In genomic region chr11:94211124-94211603, GRCm38 (mm10) we compare ENCODE assay signal across 8 mouse cellular contexts. TPM values are rescaled to one million over a fixed set of nuclear protein-coding genes. Genes with fewer than 3 reads are reported as not detected.
DNase-seq lines count a peak whose midpoint lies in the region; ATAC-seq and TF ChIP-seq lines count a peak whose summit lies in the region.

Gene Tob1 (plus strand): TSS chr11:94211454.

- no peaks in the 10 kb centered on the region for H3K9me3 ChIP-seq in CH12.LX (replicated peaks; ENCODE audit: low read length)
- no peaks in the 10 kb centered on the region for H3K9me3 ChIP-seq in forebrain, embryonic 12.5 days
- no peaks in the 10 kb centered on the region for H3K9me3 ChIP-seq in heart, postnatal 0 days (replicated peaks; ENCODE audit: control insufficient read depth, low read length)
- no peaks in the 10 kb centered on the region for H3K9me3 ChIP-seq in liver, embryonic 16.5 days (replicated peaks; ENCODE audit: control insufficient read depth, low read length)
- no peaks in the 10 kb centered on the region for H3K9me3 ChIP-seq in neural tube, embryonic 13.5 days

- TF ChIP-seq POLR2A in CH12.LX (IDR thresholded peaks at IDR 0.05; ENCODE audit: low read depth, low read length) = peak; percentile 100
- TF ChIP-seq POLR2A in testis, adult 2 months (IDR thresholded peaks at IDR 0.05; ENCODE audit: control insufficient read depth, low read depth, low read length) = peak; percentile 100

- WGBS in forebrain, embryonic 12.5 days = under 1% methylated on average over 49 of the region's 55 CpGs
- 0% methylated on average over 34 of the region's 55 CpGs for WGBS in heart, postnatal 0 days
- WGBS in liver, embryonic 16.5 days (ENCODE audit: insufficient replicate concordance) = 0% methylated on average over 34 of the region's 55 CpGs
- under 1% methylated on average over 36 of the region's 55 CpGs for WGBS in neural tube, embryonic 13.5 days

- DNase-seq in CH12.LX (ENCODE audit: extremely low read depth) = peak; percentile 100
- DNase-seq in c-Kit-positive CD71-positive TER-119-negative erythroid progenitor cells, embryonic 14.5 days (ENCODE audit: low read depth) = peak; percentile 100
- DNase-seq in heart, postnatal 0 days (ENCODE audit: low spot score) = peak; percentile 100
- peak; percentile 97 to 98 for DNase-seq in kidney, postnatal 4 days

- peaks cover 29% of the 10 kb centered on the region for H3K79me2 ChIP-seq in CH12.LX (replicated peaks; ENCODE audit: control insufficient read depth, extremely low read depth, insufficient read depth, poor library complexity, severe bottlenecking)

- H3K36me3 ChIP-seq in CH12.LX (replicated peaks in 1 of 2; ENCODE audit: control insufficient read depth in 1 of 2, insufficient read depth in 1 of 2, low read length in 1 of 2) = peaks cover 12 to 15% of the 10 kb centered on the region in 2 experiments
- peaks cover 16% of the 10 kb centered on the region for H3K36me3 ChIP-seq in forebrain, embryonic 12.5 days (replicated peaks)
- H3K36me3 ChIP-seq in heart, postnatal 0 days (replicated peaks; ENCODE audit: control insufficient read depth, insufficient read depth, low read length) = peaks cover 16% of the 10 kb centered on the region
- H3K36me3 ChIP-seq in liver, embryonic 16.5 days (ENCODE audit: control insufficient read depth, insufficient read depth) = peaks cover 11% of the 10 kb centered on the region
- H3K36me3 ChIP-seq in neural tube, embryonic 13.5 days = peaks cover 14% of the 10 kb centered on the region
- peaks cover 2% of the 10 kb centered on the region; the same call in 1 of the 2 replicates for H3K36me3 ChIP-seq in testis, adult 2 months (ENCODE audit: control insufficient read depth, insufficient read depth, low read length)

- H3K4me2 ChIP-seq in CH12.LX (ENCODE audit: insufficient read depth, low read depth, poor library complexity, severe bottlenecking) = peak within 1 kb of the TSS; percentile 85
- H3K4me2 ChIP-seq in forebrain, embryonic 12.5 days = peak within 1 kb of the TSS; percentile 95
- peak within 1 kb of the TSS; percentile 100 for H3K4me2 ChIP-seq in heart, postnatal 0 days (ENCODE audit: low read depth, low read length)
- H3K4me2 ChIP-seq in liver, embryonic 16.5 days (ENCODE audit: low read depth, low read length) = peak within 1 kb of the TSS; percentile 100
- peak within 1 kb of the TSS; percentile 98 for H3K4me2 ChIP-seq in neural tube, embryonic 13.5 days

- TF ChIP-seq EP300 in CH12.LX (IDR thresholded peaks at IDR 0.05; ENCODE audit: low read length) = no peak
- peak; percentile 80 for TF ChIP-seq EP300 in heart, postnatal 0 days (IDR thresholded peaks at IDR 0.05; ENCODE audit: low read depth)

- no peak; the same call in 1 of the 2 replicates for TF ChIP-seq RAD21 in CH12.LX (IDR thresholded peaks at IDR 0.05; ENCODE audit: low read depth, low read length)

- peaks cover 4 to 14% of the 10 kb centered on the region in 2 experiments; a peak in 3 of 4 replicates for H3K4me1 ChIP-seq in CH12.LX (ENCODE audit: control insufficient read depth in 1 of 2, insufficient read depth in 2 of 2)
- H3K4me1 ChIP-seq in forebrain, embryonic 12.5 days = peaks cover 36% of the 10 kb centered on the region
- H3K4me1 ChIP-seq in heart, postnatal 0 days (ENCODE audit: control insufficient read depth, insufficient read depth) = no peaks in the 10 kb centered on the region
- peaks cover 8% of the 10 kb centered on the region for H3K4me1 ChIP-seq in liver, embryonic 16.5 days (ENCODE audit: control insufficient read depth, low read depth, low read length)
- H3K4me1 ChIP-seq in neural tube, embryonic 13.5 days (replicated peaks) = peaks cover 29% of the 10 kb centered on the region
- peaks cover 8% of the 10 kb centered on the region for H3K4me1 ChIP-seq in testis, adult 2 months (ENCODE audit: control insufficient read depth, insufficient read depth, low read length)

- peak within 1 kb of the TSS; percentile 98 for H3K9ac ChIP-seq in CH12.LX (ENCODE audit: insufficient read depth, low read depth)
- H3K9ac ChIP-seq in forebrain, embryonic 12.5 days = peak within 1 kb of the TSS; percentile 98
- H3K9ac ChIP-seq in heart, postnatal 0 days (replicated peaks; ENCODE audit: low read depth, low read length) = peak within 1 kb of the TSS; percentile 100
- peak within 1 kb of the TSS; percentile 97 for H3K9ac ChIP-seq in liver, embryonic 16.5 days (ENCODE audit: low read depth, low read length)
- peak within 1 kb of the TSS; percentile 99 for H3K9ac ChIP-seq in neural tube, embryonic 13.5 days

- peak within 1 kb of the TSS; percentile 65 for H3K27ac ChIP-seq in CH12.LX (ENCODE audit: insufficient read depth, low read depth)
- H3K27ac ChIP-seq in forebrain, embryonic 12.5 days = peak within 1 kb of the TSS; percentile 98
- H3K27ac ChIP-seq in heart, postnatal 0 days (ENCODE audit: low read depth) = peak within 1 kb of the TSS; percentile 99
- peak within 1 kb of the TSS; percentile 95 for H3K27ac ChIP-seq in liver, embryonic 16.5 days (ENCODE audit: low read length)
- peak within 1 kb of the TSS; percentile 99 for H3K27ac ChIP-seq in neural tube, embryonic 13.5 days (replicated peaks)
- H3K27ac ChIP-seq in testis, adult 2 months (ENCODE audit: control insufficient read depth, insufficient read depth, low read depth, low read length) = peak within 1 kb of the TSS; percentile 99

- peak in 1 of 2 experiments; percentile 49; a peak in 2 of 4 replicates for TF ChIP-seq CTCF in CH12.LX (conservative IDR thresholded peaks at IDR 0.05 in 1 of 2, IDR thresholded peaks at IDR 0.05 in 1 of 2; ENCODE audit: low read depth in 2 of 2, low read length in 2 of 2)
- 0 out of 2 replicates have a peak, but pooled peaks have one; percentile 13 for TF ChIP-seq CTCF in heart, postnatal 0 days (IDR thresholded peaks at IDR 0.05; ENCODE audit: low read depth)
- no peak for TF ChIP-seq CTCF in testis, adult 2 months (IDR thresholded peaks at IDR 0.05; ENCODE audit: control insufficient read depth, insufficient read depth, insufficient replicate concordance, low read depth, low read length)

- H3K27me3 ChIP-seq in CH12.LX (replicated peaks) = peaks cover 5% of the 10 kb centered on the region
- H3K27me3 ChIP-seq in forebrain, embryonic 12.5 days = no peaks in the 10 kb centered on the region
- H3K27me3 ChIP-seq in heart, postnatal 0 days (ENCODE audit: control insufficient read depth, insufficient read depth, low read length) = no peaks in the 10 kb centered on the region
- no peaks in the 10 kb centered on the region for H3K27me3 ChIP-seq in liver, embryonic 16.5 days (ENCODE audit: control insufficient read depth, insufficient read depth, low read depth, low read length)
- H3K27me3 ChIP-seq in neural tube, embryonic 13.5 days = no peaks in the 10 kb centered on the region
- H3K27me3 ChIP-seq in testis, adult 2 months (ENCODE audit: control insufficient read depth, insufficient read depth, low read length) = no peaks in the 10 kb centered on the region

- H3K4me3 ChIP-seq in CH12.LX (replicated peaks in 1 of 3; ENCODE audit: low read depth in 2 of 3, low read length in 2 of 3, poor library complexity in 1 of 3) = peak within 1 kb of the TSS; percentile 70 to 83 (median 79)
- peak within 1 kb of the TSS; percentile 99 for H3K4me3 ChIP-seq in forebrain, embryonic 12.5 days (replicated peaks)
- peak within 1 kb of the TSS; percentile 99 for H3K4me3 ChIP-seq in heart, postnatal 0 days (ENCODE audit: low read depth, low read length)
- peak within 1 kb of the TSS; percentile 98 for H3K4me3 ChIP-seq in liver, embryonic 16.5 days (ENCODE audit: low read depth, low read length)
- peak within 1 kb of the TSS; percentile 85 for H3K4me3 ChIP-seq in neural tube, embryonic 13.5 days
- H3K4me3 ChIP-seq in testis, adult 2 months (ENCODE audit: control insufficient read depth, low read depth, low read length) = peak within 1 kb of the TSS; percentile 97

- in situ Hi-C loops in CH12.LX (cut with MboI; ENCODE audit: low pct_ligation_motif_present, low pct_unique_long_range_greater_than_20kb, low sequenced_read_pairs) = no loop called here

- ATAC-seq in forebrain, embryonic 12.5 days (ENCODE audit: low FRiP score) = peak; percentile 98
- ATAC-seq in heart, postnatal 0 days (ENCODE audit: insufficient read depth, low read depth) = peak; percentile 92
- peak; percentile 93 for ATAC-seq in liver, embryonic 16.5 days (ENCODE audit: low read depth)
- peak; percentile 96 for ATAC-seq in neural tube, embryonic 13.5 days (ENCODE audit: low read depth)

- dilution Hi-C loops in CH12.LX (cut with MboI; ENCODE audit: extremely low pct_ligation_motif_present, extremely low pct_unique_long_range_greater_than_20kb, low sequenced_read_pairs) = no loop called here

TF ChIP-seq in CH12.LX, 34 proteins besides CTCF, POLR2A, EP300 and RAD21 (continues in another document):
- TF ChIP-seq SMC3 (IDR thresholded peaks at IDR 0.05; ENCODE audit: low read depth, low read length) = peak; percentile 9
- no peak for TF ChIP-seq CHD1 (IDR thresholded peaks at IDR 0.05; ENCODE audit: low read depth, low read length)
- TF ChIP-seq MEF2A (IDR thresholded peaks at IDR 0.05; ENCODE audit: borderline replicate concordance, low read depth, low read length) = peak; percentile 88
- no peak for TF ChIP-seq E2F4 (IDR thresholded peaks at IDR 0.05; ENCODE audit: insufficient replicate concordance, low read depth, low read length)
- peak; percentile 100 for TF ChIP-seq NELFE (IDR thresholded peaks at IDR 0.05; ENCODE audit: low read depth, low read length)
- no peak for TF ChIP-seq MAFK (IDR thresholded peaks at IDR 0.05; ENCODE audit: insufficient replicate concordance, low read length)
- TF ChIP-seq MXI1 (IDR thresholded peaks at IDR 0.05; ENCODE audit: low read depth, low read length) = peak; percentile 53; the same call in 1 of the 2 replicates
- TF ChIP-seq USF2 (conservative IDR thresholded peaks at IDR 0.05; ENCODE audit: low read depth, low read length) = no peak
- peak; percentile 98 for TF ChIP-seq POLR2AphosphoS2 (IDR thresholded peaks at IDR 0.05; ENCODE audit: low read depth, low read length)
- peak; percentile 56 for TF ChIP-seq ELF1 (IDR thresholded peaks at IDR 0.05; ENCODE audit: low read depth, low read length)
- peak; percentile 73 for TF ChIP-seq IRF4 (IDR thresholded peaks at IDR 0.05; ENCODE audit: low read depth, low read length)
- peak; percentile 98 for TF ChIP-seq TCF12 (IDR thresholded peaks at IDR 0.05; ENCODE audit: low read depth, low read length)

RNA-seq across cellular contexts. Expression of gene Tob1, which starts in this region (rescaled TPM):
- total RNA-seq in CH12.LX (2012; rRNA removed) (8.8 and 10.6 TPM in 2 replicates), CH12.LX (2014; rRNA removed) (7.2 and 9.0 TPM in 2 replicates)
- 12.5 and 14.3 TPM in 2 replicates for polyA plus RNA-seq in CH12.LX (2012; ENCODE audit: insufficient read length, low read depth)
- 42.6 and 43.1 TPM in 2 replicates for polyA plus RNA-seq in forebrain, embryonic 12.5 days (2016; fragmentation: Nextera tagmentation; extraction: Ambion mirVana)
- total RNA-seq in heart, postnatal 0 days (2014; rRNA removed; ENCODE audit: low replicate concordance) = 20.3 and 42.6 TPM in 2 replicates
- polyA plus RNA-seq in heart, postnatal 0 days (2015; fragmentation: Nextera tagmentation; extraction: Ambion mirVana) = 69.3 and 72.5 TPM in 2 replicates
- polyA plus RNA-seq in liver, embryonic 16.5 days (2015; fragmentation: Nextera tagmentation; extraction: Ambion mirVana) = 11.6 and 11.8 TPM in 2 replicates
- polyA plus RNA-seq in neural tube, embryonic 13.5 days (2015; fragmentation: Nextera tagmentation; extraction: Ambion mirVana) = 32.5 and 37.6 TPM in 2 replicates
- polyA plus RNA-seq in testis, adult 2 months (2012; rRNA removed) = 40.5 and 43.2 TPM in 2 replicates

Comparison
In these comparisons a context has a peak if more than half of its experiments do, and no peak if none do; other contexts are left out.
1. Peak in every context shown above with its lines: DNase-seq, ATAC-seq, H3K4me3 ChIP-seq and H3K27ac ChIP-seq.